Comparison of ENCODE assay signal across 23 mouse cellular contexts in genomic region chr2:129540036-129540435, GRCm38 (mm10). TPM values are rescaled to one million over a fixed set of nuclear protein-coding genes. Genes with fewer than 3 reads are reported as not detected.
DNase-seq lines count a peak whose midpoint lies in the region; ATAC-seq and TF ChIP-seq lines count a peak whose summit lies in the region.
"Had no signal": no experiment of that assay in that cellular context is flagged by ENCODE, and none has a peak within 500 bp of the region (broad histone marks: within the 10 kb centered on the region; RNA-seq: fewer than 3 reads in every experiment).

No protein-coding gene starts in this region.

- no peak for DNase-seq in intestine, embryonic 14.5 days (ENCODE audit: low spot score)
- DNase-seq in forelimb bud, embryonic 11.5 days (ENCODE audit: low read depth, low spot score), result peak; percentile 80
- peak; percentile 42 for DNase-seq in midbrain, embryonic 14.5 days
- no peak for DNase-seq in liver, postnatal 0 days
- no peak for DNase-seq in lung, adult 2 months
- DNase-seq: cerebellum, adult 9-11 months; gastrocnemius, postnatal 10 days; heart, adult 2 months; heart, postnatal 36 days; kidney, adult 9 months; kidney, postnatal 25 days; layer of hippocampus, adult 9-11 months; liver; lung, postnatal 14 days; thymus, postnatal 36 days had no signal

- no peaks in the 10 kb centered on the region for H3K9me3 ChIP-seq in intestine, embryonic 14.5 days (ENCODE audit: control insufficient read depth, low read length)
- no peaks in the 10 kb centered on the region for H3K9me3 ChIP-seq in intestine, postnatal 0 days (ENCODE audit: control insufficient read depth)
- no peaks in the 10 kb centered on the region for H3K9me3 ChIP-seq in intestine, embryonic 16.5 days (ENCODE audit: control insufficient read depth, low read length)
- no peaks in the 10 kb centered on the region for H3K9me3 ChIP-seq in midbrain, embryonic 14.5 days (ENCODE audit: control insufficient read depth, low read length)
- no peaks in the 10 kb centered on the region for H3K9me3 ChIP-seq in liver, postnatal 0 days (ENCODE audit: low read length)
- H3K9me3 ChIP-seq: embryonic facial prominence, embryonic 12.5 days; hindbrain, embryonic 15.5 days had no signal

- 0 out of 2 replicates have a peak, but pooled peaks have one; percentile 44 for ATAC-seq in intestine, embryonic 14.5 days (replicated peaks; ENCODE audit: low FRiP score, low TSS enrichment, low read depth)
- ATAC-seq in intestine, postnatal 0 days, result no peak
- ATAC-seq in intestine, embryonic 16.5 days, result peak; percentile 42; the same call in 1 of the 2 replicates
- ATAC-seq in midbrain, embryonic 14.5 days (ENCODE audit: low FRiP score, low TSS enrichment), result no peak
- ATAC-seq in liver, postnatal 0 days, result no peak

- TF ChIP-seq POLR2A in lung, adult 2 months (IDR thresholded peaks at IDR 0.05; ENCODE audit: borderline replicate concordance, extremely low read depth, low read depth, low read length), result no peak

- H3K4me2 ChIP-seq in intestine, embryonic 14.5 days (ENCODE audit: low read length), result no peak overlapping the region
- H3K4me2 ChIP-seq in intestine, postnatal 0 days (replicated peaks; ENCODE audit: low read depth), result no peak overlapping the region
- no peak overlapping the region for H3K4me2 ChIP-seq in intestine, embryonic 16.5 days (ENCODE audit: low read depth, low read length)
- H3K4me2 ChIP-seq in midbrain, embryonic 14.5 days (ENCODE audit: low read length), result no peak overlapping the region
- no peak overlapping the region for H3K4me2 ChIP-seq in liver, postnatal 0 days (ENCODE audit: low read depth, low read length)
- H3K4me2 ChIP-seq: embryonic facial prominence, embryonic 12.5 days; hindbrain, embryonic 15.5 days had no signal

- no peaks in the 10 kb centered on the region for H3K4me1 ChIP-seq in intestine, embryonic 14.5 days (replicated peaks; ENCODE audit: control insufficient read depth, insufficient read depth, low read length)
- no peaks in the 10 kb centered on the region for H3K4me1 ChIP-seq in intestine, postnatal 0 days (replicated peaks; ENCODE audit: control insufficient read depth, insufficient read depth, low read length)
- H3K4me1 ChIP-seq in intestine, embryonic 16.5 days (ENCODE audit: control insufficient read depth, insufficient read depth, low read length), result no peaks in the 10 kb centered on the region
- peaks cover 19% of the 10 kb centered on the region for H3K4me1 ChIP-seq in midbrain, embryonic 14.5 days (ENCODE audit: control insufficient read depth, insufficient read depth, low read length)
- peaks cover 6% of the 10 kb centered on the region for H3K4me1 ChIP-seq in liver, postnatal 0 days (ENCODE audit: insufficient read depth)
- no peaks in the 10 kb centered on the region for H3K4me1 ChIP-seq in lung, adult 2 months (ENCODE audit: control insufficient read depth, insufficient read depth, low read length)

- H3K27ac ChIP-seq in intestine, embryonic 14.5 days (ENCODE audit: low read depth), result no peak overlapping the region
- no peak overlapping the region for H3K27ac ChIP-seq in intestine, postnatal 0 days (ENCODE audit: low read depth, low read length)
- no peak overlapping the region for H3K27ac ChIP-seq in intestine, embryonic 16.5 days (ENCODE audit: low read length)
- no peak overlapping the region for H3K27ac ChIP-seq in midbrain, embryonic 14.5 days (replicated peaks; ENCODE audit: low read depth, low read length)
- no peak overlapping the region for H3K27ac ChIP-seq in liver, postnatal 0 days (ENCODE audit: low read depth)
- H3K27ac ChIP-seq: embryonic facial prominence, embryonic 12.5 days; heart, adult 2 months; hindbrain, embryonic 15.5 days had no signal

- H3K9ac ChIP-seq in intestine, embryonic 14.5 days (ENCODE audit: low read length), result no peak overlapping the region
- no peak overlapping the region for H3K9ac ChIP-seq in intestine, postnatal 0 days (ENCODE audit: low read depth, low read length)
- no peak overlapping the region for H3K9ac ChIP-seq in intestine, embryonic 16.5 days (ENCODE audit: low read depth, low read length)
- H3K9ac ChIP-seq in midbrain, embryonic 14.5 days (replicated peaks; ENCODE audit: low read length), result no peak overlapping the region
- H3K9ac ChIP-seq in liver, postnatal 0 days (replicated peaks), result no peak overlapping the region
- H3K9ac ChIP-seq: embryonic facial prominence, embryonic 12.5 days; hindbrain, embryonic 15.5 days had no signal

- TF ChIP-seq CTCF in intestine, postnatal 0 days (IDR thresholded peaks at IDR 0.05; ENCODE audit: low read depth), result no peak
- no peak for TF ChIP-seq CTCF in liver, postnatal 0 days (IDR thresholded peaks at IDR 0.05; ENCODE audit: low read depth)
- no peak for TF ChIP-seq CTCF in lung, adult 2 months (IDR thresholded peaks at IDR 0.05; ENCODE audit: insufficient read depth, low read length)

- no peaks in the 10 kb centered on the region for H3K27me3 ChIP-seq in intestine, embryonic 14.5 days (replicated peaks; ENCODE audit: control insufficient read depth, insufficient read depth, low read length)
- no peaks in the 10 kb centered on the region for H3K27me3 ChIP-seq in intestine, postnatal 0 days (replicated peaks; ENCODE audit: control insufficient read depth, insufficient read depth, low read length)
- H3K27me3 ChIP-seq in intestine, embryonic 16.5 days (replicated peaks; ENCODE audit: control insufficient read depth, insufficient read depth, low read length), result no peaks in the 10 kb centered on the region
- H3K27me3 ChIP-seq in midbrain, embryonic 14.5 days (ENCODE audit: control insufficient read depth, insufficient read depth, low read length), result no peaks in the 10 kb centered on the region
- H3K27me3 ChIP-seq in liver, postnatal 0 days (ENCODE audit: insufficient read depth, low read length), result no peaks in the 10 kb centered on the region
- H3K27me3 ChIP-seq: embryonic facial prominence, embryonic 12.5 days; hindbrain, embryonic 15.5 days had no signal

- no peaks in the 10 kb centered on the region for H3K36me3 ChIP-seq in intestine, embryonic 14.5 days (ENCODE audit: control insufficient read depth, insufficient read depth, low read length)
- no peaks in the 10 kb centered on the region for H3K36me3 ChIP-seq in intestine, postnatal 0 days (ENCODE audit: control insufficient read depth, insufficient read depth)
- H3K36me3 ChIP-seq in intestine, embryonic 16.5 days (ENCODE audit: control insufficient read depth, insufficient read depth, low read length), result no peaks in the 10 kb centered on the region
- H3K36me3 ChIP-seq in midbrain, embryonic 14.5 days (ENCODE audit: control insufficient read depth, insufficient read depth, low read length), result no peaks in the 10 kb centered on the region
- no peaks in the 10 kb centered on the region for H3K36me3 ChIP-seq in liver, postnatal 0 days (replicated peaks; ENCODE audit: insufficient read depth, low read length)
- H3K36me3 ChIP-seq: embryonic facial prominence, embryonic 12.5 days; hindbrain, embryonic 15.5 days had no signal

- no peak overlapping the region for H3K4me3 ChIP-seq in intestine, embryonic 14.5 days (ENCODE audit: low read depth, low read length)
- H3K4me3 ChIP-seq in intestine, postnatal 0 days (ENCODE audit: low read depth, low read length), result no peak overlapping the region
- no peak overlapping the region for H3K4me3 ChIP-seq in intestine, embryonic 16.5 days (ENCODE audit: low read length)
- no peak overlapping the region for H3K4me3 ChIP-seq in midbrain, embryonic 14.5 days (replicated peaks; ENCODE audit: low read depth, low read length)
- H3K4me3 ChIP-seq in liver, postnatal 0 days (ENCODE audit: low read depth, low read length), result no peak overlapping the region
- no peak overlapping the region for H3K4me3 ChIP-seq in lung, adult 2 months (replicated peaks; ENCODE audit: extremely low read depth, low read depth, low read length)
- H3K4me3 ChIP-seq: embryonic facial prominence, embryonic 12.5 days; erythroblast, embryonic 14.5 days; heart, adult 2 months; hindbrain, embryonic 15.5 days; myocyte had no signal

- WGBS in intestine, embryonic 14.5 days, result 64% methylated on average over 3 of the region's 3 CpGs
- WGBS in intestine, postnatal 0 days, result 63% methylated on average over 3 of the region's 3 CpGs
- 63% methylated on average over 3 of the region's 3 CpGs for WGBS in intestine, embryonic 16.5 days
- 86% methylated on average over 3 of the region's 3 CpGs for WGBS in midbrain, embryonic 14.5 days
- 85% methylated on average over 3 of the region's 3 CpGs for WGBS in liver, postnatal 0 days (ENCODE audit: insufficient replicate concordance)
- WGBS in lung, adult 2 months, result 90% methylated on average over 3 of the region's 3 CpGs

- no peak for TF ChIP-seq EP300 in liver, postnatal 0 days (IDR thresholded peaks at IDR 0.05; ENCODE audit: low read depth)

RNA-seq across cellular contexts. Expression of gene F830045P16Rik, which starts 3.6 kb away (rescaled TPM):
- polyA plus RNA-seq in intestine, embryonic 14.5 days (2014; fragmentation: Nextera tagmentation; extraction: Ambion mirVana), result not detected in 2 replicates
- polyA plus RNA-seq in intestine, postnatal 0 days (2015; fragmentation: Nextera tagmentation; extraction: Ambion mirVana), result not detected in 2 replicates
- not detected in 2 replicates for polyA plus RNA-seq in intestine, embryonic 16.5 days (2015; fragmentation: Nextera tagmentation; extraction: Ambion mirVana)
- not detected in 2 replicates for polyA plus RNA-seq in midbrain, embryonic 14.5 days (2014; fragmentation: Nextera tagmentation; extraction: Ambion mirVana)
- polyA plus RNA-seq in liver, postnatal 0 days (2015; fragmentation: Nextera tagmentation; extraction: Ambion mirVana), result not detected in 2 replicates
- polyA plus RNA-seq in lung, adult 2 months (2012; rRNA removed), result not detected in 2 replicates
- polyA plus RNA-seq: embryonic facial prominence, embryonic 12.5 days; erythroblast, embryonic 14.5 days; heart, adult 2 months; heart, embryonic 14.5 days; hindbrain, embryonic 15.5 days; liver, embryonic 16.5 days; myocyte had no signal

RNA-seq across cellular contexts. Expression of gene Sirpa, which starts 52.6 kb away (rescaled TPM):
- 28.0 and 29.9 TPM in 2 replicates for polyA plus RNA-seq in intestine, embryonic 14.5 days (2014; fragmentation: Nextera tagmentation; extraction: Ambion mirVana)
- polyA plus RNA-seq in intestine, postnatal 0 days (2015; fragmentation: Nextera tagmentation; extraction: Ambion mirVana), result 9.5 and 9.7 TPM in 2 replicates
- 17.0 and 17.6 TPM in 2 replicates for polyA plus RNA-seq in intestine, embryonic 16.5 days (2015; fragmentation: Nextera tagmentation; extraction: Ambion mirVana)
- 28.3 and 35.7 TPM in 2 replicates for polyA plus RNA-seq in midbrain, embryonic 14.5 days (2014; fragmentation: Nextera tagmentation; extraction: Ambion mirVana)
- 26.9 and 28.1 TPM in 2 replicates for polyA plus RNA-seq in liver, postnatal 0 days (2015; fragmentation: Nextera tagmentation; extraction: Ambion mirVana)
- polyA plus RNA-seq in lung, adult 2 months (2012; rRNA removed), result 78.2 and 94.2 TPM in 2 replicates

Comparison
In these comparisons a context has a peak if more than half of its experiments do, and no peak if none do; other contexts are left out.
1. ATAC-seq: peak in intestine, embryonic 14.5 days (single experiment) and intestine, embryonic 16.5 days (single experiment); none in intestine, postnatal 0 days (single experiment), midbrain, embryonic 14.5 days (single experiment) and liver, postnatal 0 days (single experiment).
2. DNase-seq: peak in forelimb bud, embryonic 11.5 days (single experiment) and midbrain, embryonic 14.5 days (single experiment); none in intestine, embryonic 14.5 days (single experiment), liver, postnatal 0 days (single experiment) and lung, adult 2 months (single experiment).